Mouse (Mus musculus): Measurements from ENCODE around the gene Trdmt1. TPM values are rescaled to one million over a fixed set of nuclear protein-coding genes. Genes with fewer than 3 reads are reported as not detected.

Gene Trdmt1
- polyA plus RNA-seq, 1 experiment: 1.2 TPM

GRCm38 (mm10) chr2:13502717-13503116 lies 41.8 kb downstream of the Trdmt1 start:
- 94% methylated on average over 2 of the region's 2 CpGs for WGBS
- no peak for DNase-seq (ENCODE audit: low read depth, low spot score)

- no peak for DNase-seq (ENCODE audit: low read depth, low spot score)
- WGBS: 57% methylated on average over 5 of the region's 5 CpGs
Measured at GRCm38 (mm10) chr2:13501553-13501952, 42.9 kb downstream of the Trdmt1 start.

- no peak for DNase-seq (ENCODE audit: low read depth, low spot score)
- 67% methylated on average over 5 of the region's 5 CpGs for WGBS
Measured at GRCm38 (mm10) chr2:13500298-13500999, 44.0 kb downstream of the Trdmt1 start.

GRCm38 (mm10) chr2:13499196-13499595 lies 45.3 kb downstream of the Trdmt1 start:
- no peak for DNase-seq (ENCODE audit: low read depth, low spot score)
- WGBS: 33% methylated on average over 7 of the region's 7 CpGs

- WGBS: 52% methylated on average over 2 of the region's 2 CpGs
- no peak for DNase-seq (ENCODE audit: low read depth, low spot score)
Measured at GRCm38 (mm10) chr2:13496087-13496486, 48.4 kb downstream of the Trdmt1 start.

GRCm38 (mm10) chr2:13492927-13493326 lies 51.5 kb downstream of the Trdmt1 start:
- WGBS: 42% methylated on average over 4 of the region's 4 CpGs
- DNase-seq (ENCODE audit: low read depth, low spot score): no peak

GRCm38 (mm10) chr2:13491734-13492133 lies 52.7 kb downstream of the Trdmt1 start, which contains the start of gene Cubn:
Cubn (minus strand) TSS chr2:13491813.
- no peak for DNase-seq (ENCODE audit: low read depth, low spot score)
- 57% methylated on average over 8 of the region's 8 CpGs for WGBS

GRCm38 (mm10) chr2:13490480-13490879 lies 54.0 kb downstream of the Trdmt1 start:
- no peak for DNase-seq (ENCODE audit: low read depth, low spot score)
- 85% methylated on average over 2 of the region's 2 CpGs for WGBS

- no peak for DNase-seq (ENCODE audit: low read depth, low spot score)
- WGBS: 47% methylated on average over 8 of the region's 8 CpGs
Measured at GRCm38 (mm10) chr2:13486470-13486869, 58.0 kb downstream of the Trdmt1 start.

GRCm38 (mm10) chr2:13484566-13484965 lies 59.9 kb downstream of the Trdmt1 start:
- WGBS: 42% methylated on average over 3 of the region's 3 CpGs

GRCm38 (mm10) chr2:13480744-13481143 lies 63.7 kb downstream of the Trdmt1 start:
- DNase-seq (ENCODE audit: low read depth, low spot score): no peak
- WGBS: 84% methylated on average over 2 of the region's 2 CpGs

More at GRCm38 (mm10) chr2:13484566-13484965, 59.9 kb downstream of the Trdmt1 start:
- no peak for DNase-seq (ENCODE audit: low read depth, low spot score)

GRCm38 (mm10) chr2:13479165-13479564 lies 65.3 kb downstream of the Trdmt1 start:
- WGBS: 33% methylated on average over 7 of the region's 7 CpGs
- DNase-seq (ENCODE audit: low read depth, low spot score): no peak

- DNase-seq (ENCODE audit: low read depth, low spot score): no peak
- 34% methylated on average over 3 of the region's 3 CpGs for WGBS
Measured at GRCm38 (mm10) chr2:13470108-13470507, 74.4 kb downstream of the Trdmt1 start.

GRCm38 (mm10) chr2:13469641-13470040 lies 74.8 kb downstream of the Trdmt1 start:
- 60% methylated on average over 4 of the region's 4 CpGs for WGBS

GRCm38 (mm10) chr2:13466685-13467084 lies 77.8 kb downstream of the Trdmt1 start:
- no peak for DNase-seq (ENCODE audit: low read depth, low spot score)
- 66% methylated on average over 3 of the region's 3 CpGs for WGBS

More at GRCm38 (mm10) chr2:13469641-13470040, 74.8 kb downstream of the Trdmt1 start:
- no peak for DNase-seq (ENCODE audit: low read depth, low spot score)

Other genes starting within 250 kb of the Trdmt1 start
- gene Cubn, start 52.9 kb downstream of the Trdmt1 start, polyA plus RNA-seq (2012; rRNA removed): 18.9 and 23.0 TPM in 2 replicates
- 285 and 344 TPM in 2 replicates for gene Vim, start 29.3 kb upstream of the Trdmt1 start, polyA plus RNA-seq (2012; rRNA removed)
- gene St8sia6, start 249.4 kb upstream of the Trdmt1 start, polyA plus RNA-seq (2012; rRNA removed): 0.30 and 0.69 TPM in 2 replicates